Mouse (Mus musculus): ENCODE data around the gene Nhlh1.

GRCm38 (mm10) chr1:172105101-172105500 lies 47.7 kb upstream of the Nhlh1 start:
- TF ChIP-seq POLR2A (IDR thresholded peaks at IDR 0.05; ENCODE audit: low read depth, low read length): no peak
- TF ChIP-seq CTCF (conservative IDR thresholded peaks at IDR 0.05; ENCODE audit: insufficient read depth, insufficient read length, low read depth, low read length): no peak

Data from kidney, adult 2 months (tissue).